ENCODE assay signal across 16 mouse cellular contexts in the genomic region with DNA sequence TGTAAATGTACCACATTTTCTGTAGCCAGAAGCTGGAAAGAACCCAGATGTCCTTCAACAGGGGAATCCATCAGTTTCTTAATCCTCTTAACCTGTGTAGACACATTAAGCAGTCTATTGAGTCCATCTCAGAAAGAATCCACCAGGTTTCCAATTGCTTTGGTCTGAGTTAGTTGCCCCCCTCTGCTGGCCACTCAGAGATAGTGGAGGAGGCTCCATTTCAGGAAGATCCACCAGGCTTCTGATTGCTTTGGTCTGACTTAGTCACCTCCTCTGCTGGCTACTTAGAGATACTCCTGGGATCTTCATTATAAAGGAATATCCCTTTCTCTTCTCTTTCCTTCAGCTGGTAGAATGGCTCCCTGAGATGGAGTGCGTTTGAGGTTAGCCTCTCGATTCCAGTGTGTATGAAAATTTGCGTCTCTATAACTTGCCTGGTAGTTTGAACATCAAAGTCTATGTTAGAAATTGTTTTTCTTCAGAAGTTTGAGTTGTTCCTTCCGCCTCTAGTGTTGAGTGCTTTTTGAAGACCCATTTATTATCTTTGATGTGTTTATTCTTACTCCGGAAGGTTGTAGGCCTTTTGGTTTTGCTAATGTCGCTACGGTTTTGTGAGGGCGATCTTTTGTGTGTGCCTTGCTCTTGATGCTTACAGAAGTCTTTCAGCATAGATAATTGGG. TPM values are rescaled to one million over a fixed set of nuclear protein-coding genes. Genes with fewer than 3 reads are reported as not detected.
DNase-seq lines count a peak whose midpoint lies in the region; ATAC-seq and TF ChIP-seq lines count a peak whose summit lies in the region.
"Had no signal": no experiment of that assay in that cellular context is flagged by ENCODE, and none has a peak within 500 bp of the region (broad histone marks: within the 10 kb centered on the region; RNA-seq: fewer than 3 reads in every experiment).

No protein-coding gene starts in this region.

- TF ChIP-seq CTCF in liver, postnatal 0 days (IDR thresholded peaks at IDR 0.05; ENCODE audit: low read depth) = peak; percentile 38

- H3K27me3 ChIP-seq in liver, postnatal 0 days (ENCODE audit: insufficient read depth, low read length) = no peaks in the 10 kb centered on the region
- no peaks in the 10 kb centered on the region for H3K27me3 ChIP-seq in forebrain, embryonic 15.5 days
- H3K27me3 ChIP-seq: embryonic facial prominence, embryonic 15.5 days; limb, embryonic 15.5 days had no signal

- no peak overlapping the region for H3K9ac ChIP-seq in liver, postnatal 0 days (replicated peaks)
- no peak overlapping the region for H3K9ac ChIP-seq in forebrain, embryonic 15.5 days (replicated peaks)
- H3K9ac ChIP-seq: embryonic facial prominence, embryonic 15.5 days; hindbrain, embryonic 14.5 days; limb, embryonic 15.5 days had no signal

- no peak overlapping the region for H3K27ac ChIP-seq in liver, postnatal 0 days (ENCODE audit: low read depth)
- no peak overlapping the region for H3K27ac ChIP-seq in forebrain, embryonic 15.5 days (replicated peaks)
- H3K27ac ChIP-seq: embryonic facial prominence, embryonic 15.5 days; hindbrain, embryonic 14.5 days; limb, embryonic 15.5 days; midbrain, embryonic 10.5 days had no signal

- intact Hi-C loops in left cerebral cortex, postnatal 25 days (cut with DNase I) = no loop called here

- no peaks in the 10 kb centered on the region for H3K4me1 ChIP-seq in liver, postnatal 0 days (ENCODE audit: insufficient read depth)
- H3K4me1 ChIP-seq in forebrain, embryonic 15.5 days = peaks cover 7% of the 10 kb centered on the region
- H3K4me1 ChIP-seq: limb, embryonic 15.5 days had no signal

- no peak for ATAC-seq in liver, postnatal 0 days
- ATAC-seq in inflammation-experienced regulatory T-cells, adult 6 months = peak; percentile 73
- ATAC-seq in forebrain, embryonic 15.5 days (replicated peaks) = no peak

- no peak overlapping the region for H3K4me3 ChIP-seq in liver, postnatal 0 days (ENCODE audit: low read depth, low read length)
- no peak overlapping the region for H3K4me3 ChIP-seq in forebrain, embryonic 15.5 days
- H3K4me3 ChIP-seq: embryonic facial prominence, embryonic 15.5 days; limb, embryonic 15.5 days; midbrain, embryonic 10.5 days had no signal

- no peaks in the 10 kb centered on the region for H3K36me3 ChIP-seq in liver, postnatal 0 days (replicated peaks; ENCODE audit: insufficient read depth, low read length)
- no peaks in the 10 kb centered on the region for H3K36me3 ChIP-seq in forebrain, embryonic 15.5 days
- H3K36me3 ChIP-seq: embryonic facial prominence, embryonic 15.5 days; G1E; limb, embryonic 15.5 days; midbrain, embryonic 10.5 days had no signal

- no peak for DNase-seq in liver, postnatal 0 days
- DNase-seq in liver (no peak), NIH3T3 (ENCODE audit: low read depth) (peak; percentile 19)
- peak; percentile 57 for DNase-seq in CD4-positive, CD25-positive, alpha-beta regulatory T cell, adult 2 months (ENCODE audit: low read depth, low spot score)
- DNase-seq in left cerebral cortex, postnatal 25 days (ENCODE audit: low spot score in 2 of 2) = no peak
- no peak for DNase-seq in gastrocnemius, postnatal 25 days
- DNase-seq: kidney, adult 9 months; lung, postnatal 14 days had no signal

- 87% methylated on average over 8 of the region's 8 CpGs for WGBS in liver, postnatal 0 days (ENCODE audit: insufficient replicate concordance)
- WGBS in forebrain, embryonic 15.5 days = 96% methylated on average over 8 of the region's 8 CpGs

- H3K4me2 ChIP-seq in liver, postnatal 0 days (ENCODE audit: low read depth, low read length) = no peak overlapping the region
- no peak overlapping the region for H3K4me2 ChIP-seq in forebrain, embryonic 15.5 days (replicated peaks)
- H3K4me2 ChIP-seq: embryonic facial prominence, embryonic 15.5 days; hindbrain, embryonic 14.5 days; limb, embryonic 15.5 days had no signal

- TF ChIP-seq EP300 in liver, postnatal 0 days (IDR thresholded peaks at IDR 0.05; ENCODE audit: low read depth) = no peak

- H3K9me3 ChIP-seq in liver, postnatal 0 days (ENCODE audit: low read length) = no peaks in the 10 kb centered on the region
- no peaks in the 10 kb centered on the region for H3K9me3 ChIP-seq in forebrain, embryonic 15.5 days
- H3K9me3 ChIP-seq: embryonic facial prominence, embryonic 15.5 days; G1E; limb, embryonic 15.5 days; midbrain, embryonic 10.5 days had no signal

RNA-seq across cellular contexts. Expression of gene Upb1, which starts 16.6 kb away (rescaled TPM):
- polyA plus RNA-seq in liver, postnatal 0 days (2015; fragmentation: Nextera tagmentation; extraction: Ambion mirVana) = 84.2 and 103 TPM in 2 replicates
- polyA plus RNA-seq in inflammation-experienced regulatory T-cells, adult 6 months (2017; shearing (Covaris generic)) = under 1 TPM; 0.21 to 0.59 (median 0.29) TPM
- polyA plus RNA-seq in forebrain, embryonic 15.5 days (2015; fragmentation: Nextera tagmentation; extraction: Ambion mirVana) = 0.13 and 0.19 TPM in 2 replicates
- total RNA-seq in left cerebral cortex, postnatal 25 days (2021) = under 1 TPM; 0.53 to 0.76 TPM
- not detected for total RNA-seq in gastrocnemius, postnatal 25 days (2021)
- polyA plus RNA-seq: forebrain, embryonic 11.5 days; G1E; midbrain, embryonic 10.5 days had no signal

Comparison
In these comparisons a context has a peak if more than half of its experiments do, and no peak if none do; other contexts are left out.
1. DNase-seq: peak in CD4-positive, CD25-positive, alpha-beta regulatory T cell, adult 2 months (single experiment) and NIH3T3 (single experiment); none in liver, postnatal 0 days (single experiment), liver (single experiment), left cerebral cortex, postnatal 25 days (0 of 2) and gastrocnemius, postnatal 25 days (single experiment).
2. RNA of gene Upb1, which starts 16.6 kb away (polyA plus RNA-seq): 84.2 to 103 TPM in liver, postnatal 0 days; 0.21 to 0.59 TPM in inflammation-experienced regulatory T-cells, adult 6 months and 0.13 to 0.19 TPM in forebrain, embryonic 15.5 days; every median in the first group is over 10 times any median in the second.